Mouse (Mus musculus) stomach, embryonic 16.5 days (tissue): ENCODE measurements around the gene Gpr162. TPM values are rescaled to one million over a fixed set of nuclear protein-coding genes. Genes with fewer than 3 reads are reported as not detected.
"Not testable (repeated sequence)": the region's sequence is repeated elsewhere in the genome, so short reads cannot be mapped to it uniquely, and the experiment has no call there.

ENCODE experiments used
- ATAC-seq: fragments of 200-750 bp; cut with Nextera tagmentation; 2 replicates; pipeline ENCODE4 v1.8.0; 2017; ENCODE audit warnings: moderate number of reproducible peaks, moderate TSS enrichment; ENCODE audit not compliant: insufficient read depth, low FRiP score
- H3K27ac ChIP-seq: fragments of 300-500 bp; sonication (generic); 2 replicates; pipeline ENCODE4 v1.5.1; 2014; ENCODE audit warnings: low read length
- H3K27me3 ChIP-seq: fragments of 300-500 bp; sonication (generic); 2 replicates; pipeline ENCODE4 v1.6.1; 2014; ENCODE audit warnings: low read length, control low read depth, mixed read lengths; ENCODE audit not compliant: control insufficient read depth, insufficient read depth
- H3K36me3 ChIP-seq: fragments of 300-500 bp; sonication (generic); 2 replicates; pipeline ENCODE4 v1.6.1; 2014; ENCODE audit warnings: low read length; ENCODE audit not compliant: control insufficient read depth, insufficient read depth
- H3K4me1 ChIP-seq: fragments of 300-500 bp; sonication (generic); 2 replicates; pipeline ENCODE4 v1.6.1; 2014; ENCODE audit warnings: low read length, control low read depth, mixed read lengths; ENCODE audit not compliant: control insufficient read depth, insufficient read depth
- H3K4me2 ChIP-seq: fragments of 300-500 bp; sonication (generic); 2 replicates; pipeline ENCODE4 v1.6.1; 2014; ENCODE audit warnings: low read depth, low read length, mixed read lengths
- H3K4me3 ChIP-seq: fragments of 300-500 bp; sonication (generic); replicated peaks from 2 replicates; pipeline ENCODE4 v1.5.1; 2014; ENCODE audit warnings: mild to moderate bottlenecking, low read length
- H3K9ac ChIP-seq: fragments of 300-500 bp; sonication (generic); 2 replicates; pipeline ENCODE4 v1.6.1; 2014; ENCODE audit warnings: low read length
- H3K9me3 ChIP-seq: fragments of 300-500 bp; sonication (generic); replicated peaks from 2 replicates; pipeline ENCODE4 v1.6.1; 2016; ENCODE audit warnings: low read length, control low read depth; ENCODE audit not compliant: control insufficient read depth
- WGBS: fragments of 180-500 bp; shearing (Covaris S2); extraction: QIAGEN DNeasy Blood & Tissue Kit; methylation state at CpG from one replicate; pipeline ENCODE4 v1.1.7; 2014; 5-methylcytosine and 5-hydroxymethylcytosine counted together
- polyA plus RNA-seq: library from polyadenylated mRNA; unstranded; fragments of >200 nt; fragmentation: Nextera tagmentation; extraction: Ambion mirVana; gene quantifications from 2 replicates; pipeline ENCODE4 v1.2.1, GENCODE M21; 2015

The Gpr162 gene
- polyA plus RNA-seq, 1 experiment from 2014 or later, result 1.1 TPM

DNA sequence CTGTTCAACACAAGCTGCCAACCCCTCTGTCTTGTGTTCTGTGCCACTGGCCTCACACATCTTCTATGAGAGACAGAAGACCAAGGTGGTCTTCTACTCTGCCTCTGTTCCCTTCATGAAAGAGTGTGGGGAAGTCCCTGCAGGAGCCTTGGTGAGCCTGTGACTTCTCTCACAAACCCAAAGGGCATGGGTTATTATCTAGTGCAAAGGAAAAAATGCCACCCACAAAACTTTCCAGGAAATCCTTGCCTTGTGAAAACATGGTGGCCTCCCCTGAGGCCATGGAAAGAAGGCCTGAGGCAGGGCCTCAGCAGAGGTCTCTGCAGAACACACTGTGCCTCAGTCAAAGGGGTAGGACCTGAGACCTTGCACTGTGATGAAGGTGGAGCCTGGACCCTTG lies 38.1 kb upstream of the Gpr162 start:
- H3K27me3 ChIP-seq, result no peaks in the 10 kb centered on the region
- ATAC-seq, result no peak
- no peaks in the 10 kb centered on the region for H3K9me3 ChIP-seq
- no peaks in the 10 kb centered on the region for H3K36me3 ChIP-seq
- no peak overlapping the region for H3K4me2 ChIP-seq
- H3K4me3 ChIP-seq, result no peak overlapping the region
- H3K27ac ChIP-seq, result no peak overlapping the region
- H3K9ac ChIP-seq, result no peak overlapping the region
- H3K4me1 ChIP-seq, result peaks cover 11% of the 10 kb centered on the region

DNA sequence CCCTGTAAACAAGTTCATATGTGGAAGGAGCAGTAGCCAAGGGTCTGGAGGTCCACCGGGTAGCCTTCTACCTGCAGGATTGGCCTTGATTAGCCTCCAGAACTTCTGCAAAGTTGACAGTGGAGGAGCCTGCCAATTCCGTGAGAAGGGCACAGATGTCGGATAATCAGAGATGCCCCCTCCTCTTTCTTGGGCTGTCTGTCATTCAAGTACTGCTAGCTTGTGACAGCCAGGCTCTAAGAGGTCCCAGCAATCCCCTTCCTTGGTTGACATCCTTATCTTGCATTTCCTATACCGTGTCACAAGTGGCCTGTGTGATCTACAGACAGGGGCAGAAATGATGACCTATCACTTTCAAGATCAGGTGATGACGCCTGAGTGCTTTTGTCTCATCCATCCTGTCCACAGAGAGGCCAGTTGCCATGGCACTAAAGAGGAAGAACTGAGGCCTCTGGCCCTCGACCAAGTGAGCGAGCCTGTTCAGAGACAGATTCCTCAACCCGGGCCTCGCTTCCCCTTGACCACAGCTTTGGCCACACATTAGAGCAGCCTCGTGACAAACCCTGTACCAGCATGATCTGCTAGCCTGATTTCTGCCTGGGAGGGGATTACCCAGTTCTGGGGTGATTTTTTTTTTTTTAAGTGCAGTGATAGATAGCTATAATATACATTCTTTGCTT lies 37.2 kb upstream of the Gpr162 start:
- Histone ChIP-seq H3K4me2 (no peak overlapping the region), H3K4me3 (no peak overlapping the region), H3K27me3 (no peaks in the 10 kb centered on the region), H3K36me3 (no peaks in the 10 kb centered on the region), H3K9me3 (no peaks in the 10 kb centered on the region), H3K9ac (no peak overlapping the region), H3K27ac (no peak overlapping the region), H3K4me1 (peaks cover 11% of the 10 kb centered on the region)
- no peak for ATAC-seq
- WGBS, result 52% methylated on average over 10 of the region's 10 CpGs

DNA sequence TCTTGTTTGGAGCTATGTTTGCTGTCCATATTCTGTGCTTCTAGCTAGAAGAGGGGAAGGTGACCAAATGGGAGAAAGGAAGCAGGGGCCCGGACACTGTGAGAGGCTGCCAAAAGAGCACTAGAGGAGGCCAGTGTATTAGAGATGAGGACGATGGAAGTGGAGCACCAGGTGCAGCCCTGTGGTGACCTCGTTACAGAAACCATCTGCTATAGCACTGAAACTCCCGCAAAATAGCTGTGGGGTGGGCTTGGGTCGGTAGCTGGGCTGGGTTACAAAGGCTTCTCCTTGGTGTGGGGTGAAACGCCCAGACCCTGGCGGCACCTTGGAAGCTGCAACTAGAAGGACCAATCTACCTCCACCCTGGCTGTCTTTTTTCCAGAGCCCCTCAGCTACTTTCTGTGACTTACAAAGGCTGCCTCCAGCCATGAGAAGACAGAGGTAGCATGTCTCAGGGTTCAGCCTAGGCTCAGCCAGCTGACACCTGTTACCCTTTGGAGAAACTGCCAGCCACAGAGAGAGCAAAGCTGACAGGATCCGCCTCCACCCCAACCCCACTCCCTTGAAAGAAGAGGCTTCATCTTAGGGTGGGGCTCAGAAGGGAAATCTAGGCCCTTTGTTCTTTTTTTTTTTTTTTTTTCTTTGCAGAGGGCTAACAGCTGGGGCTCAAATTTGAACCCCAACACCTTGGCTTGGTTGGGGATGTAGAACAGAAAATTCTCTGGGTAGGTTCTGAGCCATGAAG lies 36.4 kb upstream of the Gpr162 start:
- Histone ChIP-seq H3K36me3 (no peaks in the 10 kb centered on the region), H3K27ac (no peak overlapping the region), H3K9me3 (no peaks in the 10 kb centered on the region), H3K9ac (no peak overlapping the region), H3K4me1 (peaks cover 9% of the 10 kb centered on the region), H3K4me2 (no peak overlapping the region), H3K4me3 (no peak overlapping the region), H3K27me3 (no peaks in the 10 kb centered on the region)
- WGBS, result 55% methylated on average over 8 of the region's 8 CpGs
- no peak for ATAC-seq

- H3K4me1 ChIP-seq, result no peaks in the 10 kb centered on the region
- no peaks in the 10 kb centered on the region for H3K27me3 ChIP-seq
- H3K9ac ChIP-seq, result no peak overlapping the region
- 32% methylated on average over 3 of the region's 3 CpGs for WGBS
- H3K4me3 ChIP-seq, result no peak overlapping the region
- H3K9me3 ChIP-seq, result no peaks in the 10 kb centered on the region
- no peak for ATAC-seq
- no peak overlapping the region for H3K27ac ChIP-seq
- H3K4me2 ChIP-seq, result no peak overlapping the region
- no peaks in the 10 kb centered on the region for H3K36me3 ChIP-seq
Measured at GRCm38 (mm10) chr6:124898359-124898758, 34.6 kb upstream of the Gpr162 start.

GRCm38 (mm10) chr6:124894113-124894512 lies 30.3 kb upstream of the Gpr162 start:
- H3K4me1 ChIP-seq, H3K27ac ChIP-seq, H3K4me3 ChIP-seq, H3K9ac ChIP-seq, H3K4me2 ChIP-seq, H3K27me3 ChIP-seq, H3K36me3 ChIP-seq, H3K9me3 ChIP-seq, ATAC-seq: not testable (repeated sequence)
- WGBS, result 91% methylated on average over 2 of the region's 2 CpGs

- H3K36me3 ChIP-seq, result no peaks in the 10 kb centered on the region
- ATAC-seq, result no peak
- no peaks in the 10 kb centered on the region for H3K27me3 ChIP-seq
- H3K9me3 ChIP-seq, result no peaks in the 10 kb centered on the region
- WGBS, result 57% methylated on average over 6 of the region's 6 CpGs
- no peak overlapping the region for H3K4me3 ChIP-seq
- no peak overlapping the region for H3K27ac ChIP-seq
- no peaks in the 10 kb centered on the region for H3K4me1 ChIP-seq
- H3K4me2 ChIP-seq, result no peak overlapping the region
- H3K9ac ChIP-seq, result no peak overlapping the region
Measured at GRCm38 (mm10) chr6:124890997-124891396, 27.2 kb upstream of the Gpr162 start.

- no peak for ATAC-seq
- Histone ChIP-seq H3K36me3 (no peaks in the 10 kb centered on the region), H3K4me2 (no peak overlapping the region), H3K27me3 (no peaks in the 10 kb centered on the region), H3K27ac (no peak overlapping the region), H3K9ac (no peak overlapping the region), H3K4me3 (no peak overlapping the region), H3K9me3 (no peaks in the 10 kb centered on the region), H3K4me1 (no peaks in the 10 kb centered on the region)
- 83% methylated on average over 6 of the region's 6 CpGs for WGBS
Measured at GRCm38 (mm10) chr6:124888555-124889125, 24.9 kb upstream of the Gpr162 start.

GRCm38 (mm10) chr6:124887986-124888385 lies 24.2 kb upstream of the Gpr162 start, which contains the start of gene Cd4:
Gene Cd4 (minus strand): TSS chr6:124888221.
- 69% methylated on average over 9 of the region's 9 CpGs for WGBS
- Histone ChIP-seq H3K9me3 (no peaks in the 10 kb centered on the region), H3K27me3 (no peaks in the 10 kb centered on the region), H3K27ac (no peak within 1 kb of the TSS), H3K36me3 (no peaks in the 10 kb centered on the region), H3K9ac (no peak within 1 kb of the TSS), H3K4me2 (no peak within 1 kb of the TSS), H3K4me1 (no peaks in the 10 kb centered on the region), H3K4me3 (no peak within 1 kb of the TSS)
- ATAC-seq, result no peak

DNA sequence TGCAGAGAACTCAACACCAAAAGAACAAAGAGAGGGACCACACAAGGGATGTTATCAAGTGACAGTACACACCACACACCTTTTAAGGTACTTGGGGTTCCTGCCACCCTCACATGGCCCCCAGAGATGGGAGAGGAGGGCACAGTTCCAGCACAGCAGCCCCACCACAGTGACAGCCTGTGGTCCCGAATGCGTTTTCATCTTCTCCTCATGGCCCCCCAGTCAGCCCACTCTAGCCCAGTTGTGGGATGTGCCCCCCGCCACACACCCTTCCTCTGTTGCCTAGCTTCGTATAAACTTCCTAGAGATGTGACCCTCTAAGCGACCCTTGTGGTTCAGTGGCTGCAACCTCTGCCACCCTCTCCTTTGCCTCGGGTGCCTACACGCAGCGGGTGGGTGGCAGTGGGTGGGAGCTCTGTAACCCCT lies 22.2 kb upstream of the Gpr162 start:
- Histone ChIP-seq H3K36me3 (no peaks in the 10 kb centered on the region), H3K4me1 (no peaks in the 10 kb centered on the region), H3K27ac (no peak overlapping the region), H3K9me3 (no peaks in the 10 kb centered on the region), H3K9ac (no peak overlapping the region), H3K4me2 (no peak overlapping the region), H3K27me3 (no peaks in the 10 kb centered on the region), H3K4me3 (no peak overlapping the region)
- WGBS, result 87% methylated on average over 8 of the region's 8 CpGs
- no peak for ATAC-seq
